Comparison of ENCODE assay signal across 7 mouse cellular contexts in genomic region chr11:115435596-115436337, GRCm38 (mm10). TPM values are rescaled to one million over a fixed set of nuclear protein-coding genes. Genes with fewer than 3 reads are reported as not detected.
DNase-seq lines count a peak whose midpoint lies in the region; ATAC-seq lines count a peak whose summit lies in the region.

No protein-coding gene starts in this region.

- peaks cover 16% of the 10 kb centered on the region for H3K4me1 ChIP-seq in heart, embryonic 13.5 days
- peaks cover 12% of the 10 kb centered on the region for H3K4me1 ChIP-seq in limb, embryonic 15.5 days
- H3K4me1 ChIP-seq in stomach, embryonic 15.5 days = peaks cover 12% of the 10 kb centered on the region

- H3K9ac ChIP-seq in heart, embryonic 13.5 days = peak overlapping the region; percentile 74
- peak overlapping the region; percentile 33 for H3K9ac ChIP-seq in limb, embryonic 15.5 days
- H3K9ac ChIP-seq in stomach, embryonic 15.5 days = no peak overlapping the region; the same call in 1 of the 2 replicates

- H3K36me3 ChIP-seq in heart, embryonic 13.5 days = peaks cover 20% of the 10 kb centered on the region
- peaks cover 21% of the 10 kb centered on the region for H3K36me3 ChIP-seq in limb, embryonic 15.5 days
- peaks cover 10% of the 10 kb centered on the region; the same call in 1 of the 2 replicates for H3K36me3 ChIP-seq in stomach, embryonic 15.5 days

- H3K4me2 ChIP-seq in heart, embryonic 13.5 days = peak overlapping the region; percentile 70
- peak overlapping the region; percentile 49 for H3K4me2 ChIP-seq in limb, embryonic 15.5 days
- H3K4me2 ChIP-seq in stomach, embryonic 15.5 days = peak overlapping the region; percentile 58

- ATAC-seq in heart, embryonic 13.5 days (ENCODE audit: extremely low read depth, insufficient number of reproducible peaks, low FRiP score, low TSS enrichment) = no peak
- ATAC-seq in limb, embryonic 15.5 days (ENCODE audit: insufficient number of reproducible peaks, low FRiP score, low TSS enrichment, low read depth) = no peak
- peak; percentile 29; the same call in 1 of the 2 replicates for ATAC-seq in stomach, embryonic 15.5 days (ENCODE audit: insufficient read depth, low FRiP score, low read depth)

- H3K4me3 ChIP-seq in heart, embryonic 13.5 days = peak overlapping the region; percentile 47
- peak overlapping the region; percentile 28 for H3K4me3 ChIP-seq in limb, embryonic 15.5 days
- H3K4me3 ChIP-seq in stomach, embryonic 15.5 days (replicated peaks) = peak overlapping the region; percentile 29

- peak; percentile 41 for DNase-seq in right cerebral cortex, postnatal 25 days
- no peak for DNase-seq in right cerebral cortex, postnatal 36 days (ENCODE audit: low spot score in 2 of 2)
- DNase-seq in cerebellum, postnatal 25 days = peak; percentile 83 to 85
- DNase-seq in layer of hippocampus, adult 18-20 months (ENCODE audit: low spot score in 2 of 2) = no peak

- WGBS in heart, embryonic 13.5 days = 7% methylated on average over 31 of the region's 31 CpGs
- 6% methylated on average over 31 of the region's 31 CpGs for WGBS in limb, embryonic 15.5 days
- 6% methylated on average over 31 of the region's 31 CpGs for WGBS in stomach, embryonic 15.5 days

- H3K9me3 ChIP-seq in heart, embryonic 13.5 days = peaks cover 6% of the 10 kb centered on the region; the same call in 1 of the 2 replicates
- H3K9me3 ChIP-seq in limb, embryonic 15.5 days = no peaks in the 10 kb centered on the region
- no peaks in the 10 kb centered on the region for H3K9me3 ChIP-seq in stomach, embryonic 15.5 days

- H3K27me3 ChIP-seq in heart, embryonic 13.5 days (replicated peaks) = no peaks in the 10 kb centered on the region
- H3K27me3 ChIP-seq in limb, embryonic 15.5 days = 0 out of 2 replicates have a peak, but pooled peaks cover 4% of the 10 kb centered on the region
- no peaks in the 10 kb centered on the region for H3K27me3 ChIP-seq in stomach, embryonic 15.5 days (replicated peaks)

- H3K27ac ChIP-seq in heart, embryonic 13.5 days (replicated peaks) = no peak overlapping the region; the same call in 1 of the 2 replicates
- H3K27ac ChIP-seq in limb, embryonic 15.5 days = no peak overlapping the region
- no peak overlapping the region for H3K27ac ChIP-seq in stomach, embryonic 15.5 days

RNA-seq across cellular contexts. Expression of gene Trim80, which starts 4.6 kb away (rescaled TPM):
- polyA plus RNA-seq in heart, embryonic 13.5 days (2015; fragmentation: Nextera tagmentation; extraction: Ambion mirVana) = 0.07 and 0.19 TPM in 2 replicates
- polyA plus RNA-seq in limb, embryonic 15.5 days (2015; fragmentation: Nextera tagmentation; extraction: Ambion mirVana) = not detected in 2 replicates
- polyA plus RNA-seq in stomach, embryonic 15.5 days (2015; fragmentation: Nextera tagmentation; extraction: Ambion mirVana) = 0.23 and 0.35 TPM in 2 replicates
- not detected for total RNA-seq in layer of hippocampus, adult 18-20 months (2021)

RNA-seq across cellular contexts. Expression of gene Kctd2, which starts 15.8 kb away (rescaled TPM):
- polyA plus RNA-seq in heart, embryonic 13.5 days (2015; fragmentation: Nextera tagmentation; extraction: Ambion mirVana) = 8.8 and 12.1 TPM in 2 replicates
- 9.9 and 15.1 TPM in 2 replicates for polyA plus RNA-seq in limb, embryonic 15.5 days (2015; fragmentation: Nextera tagmentation; extraction: Ambion mirVana)
- 14.6 and 15.6 TPM in 2 replicates for polyA plus RNA-seq in stomach, embryonic 15.5 days (2015; fragmentation: Nextera tagmentation; extraction: Ambion mirVana)
- 10 to 100 TPM; 81.5 to 82.2 TPM for total RNA-seq in layer of hippocampus, adult 18-20 months (2021)

RNA-seq across cellular contexts. Expression of gene Atp5h, which starts 16.0 kb away (rescaled TPM):
- 1,581 and 1,838 TPM in 2 replicates for polyA plus RNA-seq in heart, embryonic 13.5 days (2015; fragmentation: Nextera tagmentation; extraction: Ambion mirVana)
- 766 and 816 TPM in 2 replicates for polyA plus RNA-seq in limb, embryonic 15.5 days (2015; fragmentation: Nextera tagmentation; extraction: Ambion mirVana)
- polyA plus RNA-seq in stomach, embryonic 15.5 days (2015; fragmentation: Nextera tagmentation; extraction: Ambion mirVana) = 824 and 904 TPM in 2 replicates
- 100 to 1,000 TPM; 468 to 483 TPM for total RNA-seq in layer of hippocampus, adult 18-20 months (2021)

RNA-seq across cellular contexts. Expression of gene Slc16a5, which starts 26.5 kb away (rescaled TPM):
- polyA plus RNA-seq in heart, embryonic 13.5 days (2015; fragmentation: Nextera tagmentation; extraction: Ambion mirVana) = 0.10 and 0.21 TPM in 2 replicates
- polyA plus RNA-seq in limb, embryonic 15.5 days (2015; fragmentation: Nextera tagmentation; extraction: Ambion mirVana) = not detected in 2 replicates
- 2.3 and 3.1 TPM in 2 replicates for polyA plus RNA-seq in stomach, embryonic 15.5 days (2015; fragmentation: Nextera tagmentation; extraction: Ambion mirVana)
- not detected for total RNA-seq in layer of hippocampus, adult 18-20 months (2021)

RNA-seq across cellular contexts. Expression of gene Mrpl58, which starts 32.2 kb away (rescaled TPM):
- polyA plus RNA-seq in heart, embryonic 13.5 days (2015; fragmentation: Nextera tagmentation; extraction: Ambion mirVana) = 173 and 184 TPM in 2 replicates
- 141 and 142 TPM in 2 replicates for polyA plus RNA-seq in limb, embryonic 15.5 days (2015; fragmentation: Nextera tagmentation; extraction: Ambion mirVana)
- polyA plus RNA-seq in stomach, embryonic 15.5 days (2015; fragmentation: Nextera tagmentation; extraction: Ambion mirVana) = 184 and 196 TPM in 2 replicates
- 100 to 1,000 TPM in 1 of 2 experiments, 10 to 100 TPM in 1; 97.7 to 102 TPM for total RNA-seq in layer of hippocampus, adult 18-20 months (2021)

Comparison
In these comparisons a context has a peak if more than half of its experiments do, and no peak if none do; other contexts are left out.
1. DNase-seq: peak in right cerebral cortex, postnatal 25 days (single experiment) and cerebellum, postnatal 25 days (2 of 2); none in right cerebral cortex, postnatal 36 days (0 of 2) and layer of hippocampus, adult 18-20 months (0 of 2).
2. Peak in every context shown above with its lines, with median percentiles within 50 percentile points of each other: H3K4me2 ChIP-seq and H3K4me3 ChIP-seq.